Mouse (Mus musculus): ENCODE measurements at regions not wholly inside any gene's neighbourhood (a gene's known extent, or its start where the extent isn't known, plus 50 kb on each side); places are given as distances from the start of the nearest gene placed in this dataset.

GRCm38 (mm10) chr2:50656351-50656750 lies 359.8 kb upstream of the Mmadhc start:
- H3K4me1 ChIP-seq (ENCODE audit: control insufficient read depth, insufficient read depth, insufficient read length, low read length), result no peaks in the 10 kb centered on the region
- no peaks in the 10 kb centered on the region for H3K36me3 ChIP-seq (ENCODE audit: control insufficient read depth, insufficient read depth, low read length)
- no peaks in the 10 kb centered on the region for H3K27me3 ChIP-seq (ENCODE audit: control insufficient read depth, insufficient read depth, low read length)
- no peak for TF ChIP-seq POLR2A (IDR thresholded peaks at IDR 0.05; ENCODE audit: low read depth, low read length)
- no peak for TF ChIP-seq CTCF (IDR thresholded peaks at IDR 0.05; ENCODE audit: extremely low read depth, insufficient read length, insufficient replicate concordance, low read depth, low read length)
- 82% methylated on average over 6 of the region's 6 CpGs for WGBS
- no peak overlapping the region for H3K27ac ChIP-seq (ENCODE audit: insufficient read depth, low read depth, low read length)
- no peak overlapping the region for H3K4me3 ChIP-seq (ENCODE audit: low read depth, low read length)

- no peak overlapping the region for H3K27ac ChIP-seq (ENCODE audit: insufficient read depth, low read depth, low read length)
- 77% methylated on average over 7 of the region's 7 CpGs for WGBS
- H3K4me3 ChIP-seq (ENCODE audit: low read depth, low read length), result no peak overlapping the region
- no peaks in the 10 kb centered on the region for H3K36me3 ChIP-seq (ENCODE audit: control insufficient read depth, insufficient read depth, low read length)
- TF ChIP-seq POLR2A (IDR thresholded peaks at IDR 0.05; ENCODE audit: low read depth, low read length) (no peak), CTCF (IDR thresholded peaks at IDR 0.05; ENCODE audit: extremely low read depth, insufficient read length, insufficient replicate concordance, low read depth, low read length) (no peak)
- no peaks in the 10 kb centered on the region for H3K4me1 ChIP-seq (ENCODE audit: control insufficient read depth, insufficient read depth, insufficient read length, low read length)
- H3K27me3 ChIP-seq (ENCODE audit: control insufficient read depth, insufficient read depth, low read length), result no peaks in the 10 kb centered on the region
Observed at GRCm38 (mm10) chr2:50654953-50655324, 358.3 kb upstream of the Mmadhc start.

GRCm38 (mm10) chr2:50654221-50654952 lies 357.8 kb upstream of the Mmadhc start:
- Histone ChIP-seq H3K27ac (ENCODE audit: insufficient read depth, low read depth, low read length) (no peak overlapping the region), H3K4me3 (ENCODE audit: low read depth, low read length) (no peak overlapping the region), H3K4me1 (ENCODE audit: control insufficient read depth, insufficient read depth, insufficient read length, low read length) (no peaks in the 10 kb centered on the region), H3K36me3 (ENCODE audit: control insufficient read depth, insufficient read depth, low read length) (no peaks in the 10 kb centered on the region), H3K27me3 (ENCODE audit: control insufficient read depth, insufficient read depth, low read length) (no peaks in the 10 kb centered on the region)
- 82% methylated on average over 8 of the region's 8 CpGs for WGBS
- TF ChIP-seq POLR2A (IDR thresholded peaks at IDR 0.05; ENCODE audit: low read depth, low read length) (no peak), CTCF (IDR thresholded peaks at IDR 0.05; ENCODE audit: extremely low read depth, insufficient read length, insufficient replicate concordance, low read depth, low read length) (no peak)

GRCm38 (mm10) chr2:50653121-50653615 lies 356.6 kb upstream of the Mmadhc start:
- Histone ChIP-seq H3K27ac (ENCODE audit: insufficient read depth, low read depth, low read length) (no peak overlapping the region), H3K4me1 (ENCODE audit: control insufficient read depth, insufficient read depth, insufficient read length, low read length) (no peaks in the 10 kb centered on the region), H3K4me3 (ENCODE audit: low read depth, low read length) (no peak overlapping the region), H3K36me3 (ENCODE audit: control insufficient read depth, insufficient read depth, low read length) (no peaks in the 10 kb centered on the region), H3K27me3 (ENCODE audit: control insufficient read depth, insufficient read depth, low read length) (no peaks in the 10 kb centered on the region)
- TF ChIP-seq POLR2A (IDR thresholded peaks at IDR 0.05; ENCODE audit: low read depth, low read length), result no peak
- no peak for TF ChIP-seq CTCF (IDR thresholded peaks at IDR 0.05; ENCODE audit: extremely low read depth, insufficient read length, insufficient replicate concordance, low read depth, low read length)
- WGBS, result 83% methylated on average over 3 of the region's 3 CpGs

GRCm38 (mm10) chr2:50649656-50650055 lies 353.1 kb upstream of the Mmadhc start:
- Histone ChIP-seq H3K4me1 (ENCODE audit: control insufficient read depth, insufficient read depth, insufficient read length, low read length) (no peaks in the 10 kb centered on the region), H3K27me3 (ENCODE audit: control insufficient read depth, insufficient read depth, low read length) (no peaks in the 10 kb centered on the region), H3K36me3 (ENCODE audit: control insufficient read depth, insufficient read depth, low read length) (no peaks in the 10 kb centered on the region), H3K4me3 (ENCODE audit: low read depth, low read length) (no peak overlapping the region), H3K27ac (ENCODE audit: insufficient read depth, low read depth, low read length) (no peak overlapping the region)
- WGBS, result 63% methylated on average over 3 of the region's 3 CpGs
- TF ChIP-seq POLR2A (IDR thresholded peaks at IDR 0.05; ENCODE audit: low read depth, low read length) (no peak), CTCF (IDR thresholded peaks at IDR 0.05; ENCODE audit: extremely low read depth, insufficient read length, insufficient replicate concordance, low read depth, low read length) (no peak)

- Histone ChIP-seq H3K4me3 (ENCODE audit: low read depth, low read length) (no peak overlapping the region), H3K27ac (ENCODE audit: insufficient read depth, low read depth, low read length) (no peak overlapping the region), H3K27me3 (ENCODE audit: control insufficient read depth, insufficient read depth, low read length) (no peaks in the 10 kb centered on the region), H3K4me1 (ENCODE audit: control insufficient read depth, insufficient read depth, insufficient read length, low read length) (no peaks in the 10 kb centered on the region), H3K36me3 (ENCODE audit: control insufficient read depth, insufficient read depth, low read length) (no peaks in the 10 kb centered on the region)
- WGBS, result 78% methylated on average over 5 of the region's 5 CpGs
- TF ChIP-seq CTCF (IDR thresholded peaks at IDR 0.05; ENCODE audit: extremely low read depth, insufficient read length, insufficient replicate concordance, low read depth, low read length), result no peak
- TF ChIP-seq POLR2A (IDR thresholded peaks at IDR 0.05; ENCODE audit: low read depth, low read length), result no peak
Observed at GRCm38 (mm10) chr2:50643219-50643618, 346.6 kb upstream of the Mmadhc start.

GRCm38 (mm10) chr2:50642198-50642597 lies 345.6 kb upstream of the Mmadhc start:
- TF ChIP-seq CTCF (IDR thresholded peaks at IDR 0.05; ENCODE audit: extremely low read depth, insufficient read length, insufficient replicate concordance, low read depth, low read length) (no peak), POLR2A (IDR thresholded peaks at IDR 0.05; ENCODE audit: low read depth, low read length) (no peak)
- H3K36me3 ChIP-seq (ENCODE audit: control insufficient read depth, insufficient read depth, low read length), result no peaks in the 10 kb centered on the region
- no peaks in the 10 kb centered on the region for H3K27me3 ChIP-seq (ENCODE audit: control insufficient read depth, insufficient read depth, low read length)
- no peak overlapping the region for H3K4me3 ChIP-seq (ENCODE audit: low read depth, low read length)
- 60% methylated on average over 2 of the region's 2 CpGs for WGBS
- no peaks in the 10 kb centered on the region for H3K4me1 ChIP-seq (ENCODE audit: control insufficient read depth, insufficient read depth, insufficient read length, low read length)
- no peak overlapping the region for H3K27ac ChIP-seq (ENCODE audit: insufficient read depth, low read depth, low read length)

Data from small intestine, adult 2 months (tissue).